Mouse (Mus musculus) intestine, embryonic 16.5 days (tissue): ENCODE measurements around the gene 4933407L21Rik. TPM values are rescaled to one million over a fixed set of nuclear protein-coding genes. Genes with fewer than 3 reads are reported as not detected.

Experiments used
- ATAC-seq: fragments of 200-750 bp; cut with Nextera tagmentation; 2 replicates; pipeline ENCODE4 v1.8.0; 2017; ENCODE audit warnings: moderate TSS enrichment, moderate library complexity
- H3K27ac ChIP-seq: fragments of 300-500 bp; sonication (generic); 2 replicates; pipeline ENCODE4 v1.5.1; 2014; ENCODE audit warnings: mild to moderate bottlenecking, low read length
- H3K27me3 ChIP-seq: fragments of 300-500 bp; sonication (generic); replicated peaks from 2 replicates; pipeline ENCODE4 v1.6.1; 2014; ENCODE audit warnings: low read length, control low read depth, mixed read lengths; ENCODE audit not compliant: control insufficient read depth, insufficient read depth
- H3K36me3 ChIP-seq: fragments of 300-500 bp; sonication (generic); 2 replicates; pipeline ENCODE4 v1.6.1; 2014; ENCODE audit warnings: low read length, control low read depth; ENCODE audit not compliant: control insufficient read depth, insufficient read depth
- H3K4me1 ChIP-seq: fragments of 300-500 bp; sonication (generic); 2 replicates; pipeline ENCODE4 v1.6.1; 2014; ENCODE audit warnings: low read length, control low read depth, mixed read lengths; ENCODE audit not compliant: control insufficient read depth, insufficient read depth
- H3K4me2 ChIP-seq: fragments of 300-500 bp; sonication (generic); 2 replicates; pipeline ENCODE4 v1.6.1; 2014; ENCODE audit warnings: low read depth, low read length, control low read depth
- H3K4me3 ChIP-seq: fragments of 300-500 bp; sonication (generic); 2 replicates; pipeline ENCODE4 v1.5.1; 2014; ENCODE audit warnings: mild to moderate bottlenecking, low read length
- H3K9ac ChIP-seq: fragments of 300-500 bp; sonication (generic); 2 replicates; pipeline ENCODE4 v1.6.1; 2014; ENCODE audit warnings: low read depth, low read length
- H3K9me3 ChIP-seq: fragments of 300-500 bp; sonication (generic); 2 replicates; pipeline ENCODE4 v1.6.1; 2016; ENCODE audit warnings: low read length, control low read depth; ENCODE audit not compliant: control insufficient read depth
- WGBS: fragments of 180-500 bp; shearing (Covaris S2); extraction: QIAGEN DNeasy Blood & Tissue Kit; methylation state at CpG from one replicate; pipeline ENCODE4 v1.1.7; 2014; 5-methylcytosine and 5-hydroxymethylcytosine counted together
- polyA plus RNA-seq: library from polyadenylated mRNA; unstranded; fragments of >200 nt; fragmentation: Nextera tagmentation; extraction: Ambion mirVana; gene quantifications from 2 replicates; pipeline ENCODE4 v1.2.1, GENCODE M21; 2015

The 4933407L21Rik gene
- polyA plus RNA-seq, 1 experiment from 2014 or later: 0.22 TPM

GRCm38 (mm10) chr1:85949085-85949684, 20.9 kb downstream of the 4933407L21Rik start:
- Histone ChIP-seq H3K4me3 (no peak overlapping the region), H3K9me3 (no peaks in the 10 kb centered on the region), H3K27ac (no peak overlapping the region), H3K27me3 (no peaks in the 10 kb centered on the region), H3K9ac (no peak overlapping the region), H3K4me1 (no peaks in the 10 kb centered on the region), H3K4me2 (no peak overlapping the region), H3K36me3 (no peaks in the 10 kb centered on the region)
- WGBS: 88% methylated on average over 2 of the region's 2 CpGs
- peak; percentile 74 for ATAC-seq

DNA sequence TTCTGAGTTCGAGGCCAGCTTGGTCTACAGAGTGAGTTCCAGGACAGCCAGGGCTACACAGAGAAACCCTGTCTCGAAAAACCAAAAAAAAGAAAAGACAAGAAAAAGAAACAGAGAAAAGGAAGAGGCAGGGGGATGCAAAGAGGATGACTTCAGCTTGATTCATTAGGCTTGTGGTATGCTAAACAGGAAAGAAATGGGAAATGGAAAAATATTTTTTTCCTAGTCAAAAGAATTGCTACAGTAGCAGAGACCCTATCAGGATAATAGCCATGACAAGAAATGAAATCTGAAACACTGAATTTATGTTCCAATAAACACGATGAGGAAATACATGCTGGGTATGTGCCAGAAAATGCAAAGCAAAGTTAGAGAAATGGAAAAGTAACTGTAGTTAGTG, 26.9 kb downstream of the 4933407L21Rik start:
- Histone ChIP-seq H3K9ac (no peak overlapping the region), H3K36me3 (no peaks in the 10 kb centered on the region), H3K27me3 (no peaks in the 10 kb centered on the region), H3K4me1 (peaks cover 18% of the 10 kb centered on the region), H3K9me3 (no peaks in the 10 kb centered on the region), H3K27ac (no peak overlapping the region), H3K4me2 (no peak overlapping the region), H3K4me3 (no peak overlapping the region)
- 83% methylated on average over 3 of the region's 3 CpGs for WGBS
- ATAC-seq: no peak

GRCm38 (mm10) chr1:85957290-85957689, 29.0 kb downstream of the 4933407L21Rik start:
- Histone ChIP-seq H3K4me2 (no peak overlapping the region), H3K4me3 (no peak overlapping the region), H3K27ac (no peak overlapping the region), H3K36me3 (no peaks in the 10 kb centered on the region), H3K9me3 (no peaks in the 10 kb centered on the region), H3K9ac (no peak overlapping the region), H3K27me3 (no peaks in the 10 kb centered on the region), H3K4me1 (peaks cover 21% of the 10 kb centered on the region)
- no peak for ATAC-seq
- 65% methylated on average over 5 of the region's 5 CpGs for WGBS

DNA sequence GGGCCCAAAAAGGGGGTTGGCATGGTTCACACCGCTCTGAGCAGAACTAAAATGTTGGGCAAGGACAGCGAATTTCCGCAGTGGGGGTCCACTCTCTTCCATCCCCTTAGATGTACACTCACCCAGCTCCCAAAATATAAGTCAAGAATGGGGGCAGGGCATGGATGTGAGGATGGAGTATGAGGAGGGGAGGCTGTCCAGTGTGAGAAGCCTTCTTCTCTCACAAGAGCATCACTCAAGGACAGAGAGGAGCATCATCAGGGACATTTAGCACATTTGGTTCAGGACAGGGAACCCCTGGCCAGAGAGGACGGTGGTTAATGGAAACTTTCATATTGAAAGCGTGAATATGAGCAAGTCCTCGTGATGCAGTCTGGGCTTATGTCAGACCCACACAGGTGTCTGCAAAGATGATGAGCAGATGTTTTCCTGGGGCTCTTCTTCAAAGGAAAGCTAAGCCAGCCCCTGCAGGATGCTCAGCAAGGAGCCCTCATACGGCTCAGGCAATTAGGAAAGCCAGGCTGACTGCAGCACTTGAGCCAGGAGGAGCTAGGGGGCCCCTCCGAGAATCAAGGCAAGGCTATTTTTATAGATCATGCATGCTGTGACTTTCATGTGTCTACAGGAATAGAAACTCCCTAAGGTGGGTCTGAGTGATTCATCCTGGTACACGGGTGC, 29.8 kb downstream of the 4933407L21Rik start:
- H3K9ac ChIP-seq: no peak overlapping the region
- H3K4me1 ChIP-seq: peaks cover 21% of the 10 kb centered on the region
- no peaks in the 10 kb centered on the region for H3K9me3 ChIP-seq
- H3K36me3 ChIP-seq: no peaks in the 10 kb centered on the region
- 50% methylated on average over 9 of the region's 9 CpGs for WGBS
- no peak overlapping the region for H3K27ac ChIP-seq
- H3K27me3 ChIP-seq: no peaks in the 10 kb centered on the region
- H3K4me3 ChIP-seq: no peak overlapping the region
- H3K4me2 ChIP-seq: no peak overlapping the region
- ATAC-seq: no peak

DNA sequence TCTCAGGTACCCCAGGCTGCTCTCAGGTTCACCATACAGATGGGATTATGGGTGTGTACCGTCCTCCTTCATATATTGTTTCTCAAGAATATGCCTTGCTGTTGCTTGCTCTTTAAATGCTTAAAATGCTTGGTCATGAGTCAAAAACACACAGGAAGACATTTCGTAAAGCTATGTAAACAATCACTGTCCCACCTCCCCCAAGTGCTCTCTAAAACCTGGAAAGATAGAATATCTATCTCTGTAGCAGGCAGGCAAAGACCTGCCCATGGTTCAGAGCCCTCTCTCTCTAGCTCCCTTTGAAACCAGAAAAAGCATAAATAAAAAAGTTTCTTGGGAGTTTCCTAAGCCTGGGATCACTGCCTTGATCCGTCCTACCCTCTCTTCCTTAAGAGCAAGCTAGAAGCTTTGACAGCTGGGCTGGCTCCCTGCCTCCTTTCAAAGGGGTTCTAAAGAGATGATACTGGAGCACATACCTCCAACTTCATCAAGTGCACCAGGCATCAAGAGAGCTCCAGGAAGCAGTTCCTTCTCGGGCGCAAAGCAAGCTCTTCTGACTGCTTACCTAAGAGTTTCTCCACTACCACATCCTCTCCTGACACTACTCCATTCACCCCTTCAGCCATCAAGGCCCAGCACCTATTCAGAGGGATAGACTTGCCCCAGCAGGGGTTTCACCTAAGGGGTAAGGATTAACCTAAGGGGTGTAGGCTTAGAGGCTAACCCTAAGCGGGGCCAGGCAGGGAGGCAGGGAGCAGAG, 31.0 kb downstream of the 4933407L21Rik start:
- no peaks in the 10 kb centered on the region for H3K9me3 ChIP-seq
- H3K4me1 ChIP-seq: peaks cover 21% of the 10 kb centered on the region
- peak; percentile 9 for ATAC-seq
- H3K9ac ChIP-seq: no peak overlapping the region
- no peak overlapping the region for H3K4me2 ChIP-seq
- WGBS: 56% methylated on average over 6 of the region's 6 CpGs
- H3K27me3 ChIP-seq: no peaks in the 10 kb centered on the region
- H3K27ac ChIP-seq: no peak overlapping the region
- no peak overlapping the region for H3K4me3 ChIP-seq
- no peaks in the 10 kb centered on the region for H3K36me3 ChIP-seq

GRCm38 (mm10) chr1:85959889-85960276, 31.6 kb downstream of the 4933407L21Rik start:
- no peak overlapping the region for H3K4me3 ChIP-seq
- H3K9ac ChIP-seq: no peak overlapping the region
- 63% methylated on average over 2 of the region's 2 CpGs for WGBS
- no peaks in the 10 kb centered on the region for H3K36me3 ChIP-seq
- H3K9me3 ChIP-seq: no peaks in the 10 kb centered on the region
- peak; percentile 34 for ATAC-seq
- H3K27me3 ChIP-seq: no peaks in the 10 kb centered on the region
- H3K27ac ChIP-seq: no peak overlapping the region
- no peak overlapping the region for H3K4me2 ChIP-seq
- H3K4me1 ChIP-seq: peaks cover 21% of the 10 kb centered on the region

- H3K4me2 ChIP-seq: no peak within 1 kb of the TSS
- H3K9me3 ChIP-seq: no peaks in the 10 kb centered on the region
- peaks cover 21% of the 10 kb centered on the region for H3K4me1 ChIP-seq
- no peak within 1 kb of the TSS for H3K27ac ChIP-seq
- WGBS: 62% methylated on average over 5 of the region's 5 CpGs
- no peaks in the 10 kb centered on the region for H3K36me3 ChIP-seq
- ATAC-seq: peak; percentile 51
- no peaks in the 10 kb centered on the region for H3K27me3 ChIP-seq
- no peak within 1 kb of the TSS for H3K4me3 ChIP-seq
- H3K9ac ChIP-seq: no peak within 1 kb of the TSS
Measured at GRCm38 (mm10) chr1:85960873-85961272, 32.6 kb downstream of the 4933407L21Rik start, which contains the start of gene Gpr55. TSS of gene Gpr55 (minus strand) at chr1:85961007.

- H3K4me3 ChIP-seq: no peak overlapping the region
- H3K27me3 ChIP-seq: no peaks in the 10 kb centered on the region
- H3K27ac ChIP-seq: no peak overlapping the region
- 76% methylated on average over 3 of the region's 3 CpGs for WGBS
- H3K4me1 ChIP-seq: peaks cover 21% of the 10 kb centered on the region
- no peaks in the 10 kb centered on the region for H3K9me3 ChIP-seq
- no peak for ATAC-seq
- no peak overlapping the region for H3K9ac ChIP-seq
- no peak overlapping the region for H3K4me2 ChIP-seq
- H3K36me3 ChIP-seq: no peaks in the 10 kb centered on the region
Measured at GRCm38 (mm10) chr1:85962081-85962480, 33.8 kb downstream of the 4933407L21Rik start.

DNA sequence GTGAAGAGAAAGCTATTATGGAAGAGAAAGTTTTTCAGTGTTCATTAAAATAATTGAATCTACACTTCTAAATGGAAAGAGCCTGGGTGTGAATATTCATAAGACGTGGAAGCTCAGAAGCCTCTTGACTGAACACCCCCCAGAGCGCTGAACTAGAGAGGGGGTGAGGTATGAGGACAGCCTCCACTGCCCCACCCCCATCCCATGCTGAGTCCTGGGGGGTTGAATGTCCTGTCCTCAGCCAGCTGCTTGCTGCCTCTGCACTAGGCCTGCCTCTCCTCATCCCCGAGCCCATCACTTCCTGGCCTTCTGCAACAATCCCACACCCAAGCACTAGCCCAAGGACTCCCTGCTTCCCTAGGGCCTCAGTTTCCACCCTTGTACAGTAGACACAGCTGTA, 37.6 kb downstream of the 4933407L21Rik start:
- no peak for ATAC-seq
- H3K4me1 ChIP-seq: peaks cover 1% of the 10 kb centered on the region; the same call in 1 of the 2 replicates
- H3K27me3 ChIP-seq: no peaks in the 10 kb centered on the region
- no peak overlapping the region for H3K9ac ChIP-seq
- no peaks in the 10 kb centered on the region for H3K9me3 ChIP-seq
- H3K36me3 ChIP-seq: no peaks in the 10 kb centered on the region
- 77% methylated on average over 3 of the region's 3 CpGs for WGBS
- H3K27ac ChIP-seq: no peak overlapping the region
- H3K4me2 ChIP-seq: no peak overlapping the region
- H3K4me3 ChIP-seq: no peak overlapping the region
